Mouse (Mus musculus): ENCODE measurements at regions not wholly inside any gene's neighbourhood (a gene's known extent, or its start where the extent isn't known, plus 50 kb on each side); places are given as distances from the start of the nearest gene placed in this dataset.
"Not testable (repeated sequence)": the region's sequence is repeated elsewhere in the genome, so short reads cannot be mapped to it uniquely, and the experiment has no call there.

- no peak for DNase-seq (ENCODE audit: low spot score in 2 of 2)
These were observed 155.0 kb downstream of the Ube2e3 start for GRCm38 (mm10) chr2:79022954-79023353.

- no peak for DNase-seq (ENCODE audit: low spot score in 2 of 2)
These were observed 157.8 kb downstream of the Ube2e3 start for GRCm38 (mm10) chr2:79025678-79026077.

- DNase-seq (ENCODE audit: low spot score in 2 of 2) = no peak
These were observed 163.1 kb downstream of the Ube2e3 start for GRCm38 (mm10) chr2:79030990-79031389.

- no peak for DNase-seq (ENCODE audit: low spot score in 2 of 2)
These were observed 168.4 kb downstream of the Ube2e3 start for GRCm38 (mm10) chr2:79036296-79036695.

- no peak for DNase-seq (ENCODE audit: low spot score in 2 of 2)
These were observed 170.7 kb downstream of the Ube2e3 start for GRCm38 (mm10) chr2:79038624-79039023.

GRCm38 (mm10) chr2:79044804-79045203, 176.9 kb downstream of the Ube2e3 start:
- DNase-seq (ENCODE audit: low spot score in 2 of 2) = not testable (repeated sequence)

- DNase-seq (ENCODE audit: low spot score in 2 of 2) = no peak
These were observed 177.6 kb downstream of the Ube2e3 start for GRCm38 (mm10) chr2:79045508-79045907.

- no peak for DNase-seq (ENCODE audit: low spot score in 2 of 2)
These were observed 180.1 kb downstream of the Ube2e3 start for GRCm38 (mm10) chr2:79048020-79048419.

- DNase-seq (ENCODE audit: low spot score in 2 of 2) = no peak
These were observed 181.0 kb downstream of the Ube2e3 start for GRCm38 (mm10) chr2:79048777-79049537.

GRCm38 (mm10) chr2:79050495-79051046, 182.6 kb downstream of the Ube2e3 start:
- DNase-seq (ENCODE audit: low spot score in 2 of 2) = no peak

GRCm38 (mm10) chr2:79052226-79052625, 184.3 kb downstream of the Ube2e3 start:
- DNase-seq (ENCODE audit: low spot score in 2 of 2) = no peak

- DNase-seq (ENCODE audit: low spot score in 2 of 2) = peak in 1 of 2 experiments; percentile 22
These were observed 188.2 kb downstream of the Ube2e3 start for GRCm38 (mm10) chr2:79056138-79056537.

- DNase-seq (ENCODE audit: low spot score in 2 of 2) = no peak
These were observed 191.4 kb downstream of the Ube2e3 start for GRCm38 (mm10) chr2:79059115-79059943.

- DNase-seq (ENCODE audit: low spot score in 2 of 2) = no peak
These were observed 192.0 kb downstream of the Ube2e3 start for GRCm38 (mm10) chr2:79059944-79060238.

- no peak for DNase-seq (ENCODE audit: low spot score in 2 of 2)
These were observed 192.4 kb downstream of the Ube2e3 start for GRCm38 (mm10) chr2:79060320-79060719.

GRCm38 (mm10) chr2:79061645-79062044, 193.6 kb upstream of the Itga4 start:
- DNase-seq (ENCODE audit: low spot score in 2 of 2) = no peak

GRCm38 (mm10) chr2:79062196-79062636, 193.0 kb upstream of the Itga4 start:
- no peak for DNase-seq (ENCODE audit: low spot score in 2 of 2)

GRCm38 (mm10) chr2:79063641-79064040, 191.6 kb upstream of the Itga4 start:
- DNase-seq (ENCODE audit: low spot score in 2 of 2) = no peak

GRCm38 (mm10) chr2:79065321-79065720, 189.9 kb upstream of the Itga4 start:
- no peak for DNase-seq (ENCODE audit: low spot score in 2 of 2)

GRCm38 (mm10) chr2:79076115-79076514, 179.1 kb upstream of the Itga4 start:
- no peak for DNase-seq (ENCODE audit: low spot score in 2 of 2)

- DNase-seq (ENCODE audit: low spot score in 2 of 2) = no peak
These were observed 176.3 kb upstream of the Itga4 start for GRCm38 (mm10) chr2:79078836-79079394.

- no peak for DNase-seq (ENCODE audit: low spot score in 2 of 2)
These were observed 173.5 kb upstream of the Itga4 start for GRCm38 (mm10) chr2:79081769-79082168.

All from spleen, postnatal 4 days (tissue).